Mouse (Mus musculus) liver, postnatal 0 days (tissue): ENCODE results near the gene Elf2. TPM values are rescaled to one million over a fixed set of nuclear protein-coding genes. Genes with fewer than 3 reads are reported as not detected.

Source experiments
- ATAC-seq: fragments of 200-750 bp; cut with Nextera tagmentation; 2 replicates; pipeline ENCODE4 v1.8.0; 2017; ENCODE audit warnings: mild to moderate bottlenecking, moderate library complexity
- DNase-seq: peaks from one replicate; pipeline ENCODE4 v3.0.0-alpha.2; 2016
- H3K27ac ChIP-seq: fragments of 300-500 bp; sonication (generic); 2 replicates; pipeline ENCODE4 v1.5.1; 2014; ENCODE audit warnings: antibody characterized with exemption, moderate library complexity, mild to moderate bottlenecking, low read depth
- H3K27me3 ChIP-seq: fragments of 300-500 bp; sonication (generic); 2 replicates; pipeline ENCODE4 v1.6.1; 2014; ENCODE audit warnings: low read length, control low read depth, mixed read lengths; ENCODE audit not compliant: insufficient read depth
- H3K36me3 ChIP-seq: fragments of 300-500 bp; sonication (generic); replicated peaks from 2 replicates; pipeline ENCODE4 v1.6.1; 2014; ENCODE audit warnings: mild to moderate bottlenecking, control low read depth, low read length, moderate library complexity, mixed read lengths; ENCODE audit not compliant: insufficient read depth
- H3K4me1 ChIP-seq: fragments of 300-500 bp; sonication (generic); 2 replicates; pipeline ENCODE4 v1.6.1; 2014; ENCODE audit warnings: antibody characterized with exemption, mild to moderate bottlenecking, control low read depth; ENCODE audit not compliant: insufficient read depth
- H3K4me2 ChIP-seq: fragments of 300-500 bp; sonication (generic); 2 replicates; pipeline ENCODE4 v1.6.1; 2014; ENCODE audit warnings: low read depth, mild to moderate bottlenecking, low read length, moderate library complexity, mixed read lengths
- H3K4me3 ChIP-seq: fragments of 300-500 bp; sonication (generic); 2 replicates; pipeline ENCODE4 v1.5.1; 2014; ENCODE audit warnings: low read depth, low read length
- H3K9ac ChIP-seq: fragments of 300-500 bp; sonication (generic); replicated peaks from 2 replicates; pipeline ENCODE4 v1.6.1; 2014; ENCODE audit warnings: mild to moderate bottlenecking, moderate library complexity
- H3K9me3 ChIP-seq: fragments of 300-500 bp; sonication (generic); 2 replicates; pipeline ENCODE4 v1.6.1; 2016; ENCODE audit warnings: mild to moderate bottlenecking, control low read depth, low read length, mixed read lengths
- CTCF ChIP-seq: sonication (generic); IDR thresholded peaks from 2 replicates; pipeline ENCODE4 v1.5.1; 2016; ENCODE audit warnings: antibody characterized with exemption, low read depth
- EP300 ChIP-seq: IDR thresholded peaks from 2 replicates; pipeline ENCODE4 v1.6.1; 2016; ENCODE audit warnings: antibody characterized with exemption, low read depth, mild to moderate bottlenecking
- WGBS: fragments of 180-500 bp; shearing (Covaris S2); extraction: QIAGEN DNeasy Blood & Tissue Kit; methylation state at CpG from one replicate; pipeline ENCODE4 v1.1.7; 2014; ENCODE audit not compliant: insufficient replicate concordance; 5-methylcytosine and 5-hydroxymethylcytosine counted together
- polyA plus RNA-seq: library from polyadenylated mRNA; unstranded; fragments of >200 nt; fragmentation: Nextera tagmentation; extraction: Ambion mirVana; gene quantifications from 2 replicates; pipeline ENCODE4 v1.2.1, GENCODE M21; 2015

The Elf2 gene
- polyA plus RNA-seq, 1 experiment from 2014 or later = 22.1 TPM

- Histone ChIP-seq H3K36me3 (peaks cover 8% of the 10 kb centered on the region), H3K9ac (no peak overlapping the region), H3K4me3 (no peak overlapping the region), H3K27me3 (no peaks in the 10 kb centered on the region), H3K9me3 (peaks cover 4% of the 10 kb centered on the region; the same call in 1 of the 2 replicates), H3K4me1 (peaks cover 4% of the 10 kb centered on the region; the same call in 1 of the 2 replicates), H3K27ac (no peak overlapping the region), H3K4me2 (no peak overlapping the region)
- no peak for DNase-seq
- 91% methylated on average over 12 of the region's 12 CpGs for WGBS
- no peak for ATAC-seq
- TF ChIP-seq EP300 (no peak), CTCF (no peak)
These were observed 11.9 kb downstream of the Elf2 start for GRCm38 (mm10) chr3:51328546-51328945.

GRCm38 (mm10) chr3:51327817-51328216, 12.6 kb downstream of the Elf2 start:
- Histone ChIP-seq H3K27ac (no peak overlapping the region), H3K27me3 (no peaks in the 10 kb centered on the region), H3K36me3 (peaks cover 15% of the 10 kb centered on the region), H3K4me1 (no peaks in the 10 kb centered on the region), H3K9ac (no peak overlapping the region), H3K4me3 (no peak overlapping the region), H3K9me3 (peaks cover 4% of the 10 kb centered on the region; the same call in 1 of the 2 replicates), H3K4me2 (no peak overlapping the region)
- no peak for ATAC-seq
- no peak for DNase-seq
- no peak for TF ChIP-seq CTCF
- no peak for TF ChIP-seq EP300
- WGBS = 89% methylated on average over 5 of the region's 5 CpGs

GRCm38 (mm10) chr3:51327429-51327797, 13.1 kb downstream of the Elf2 start:
- WGBS = 92% methylated on average over 5 of the region's 5 CpGs
- ATAC-seq = no peak

GRCm38 (mm10) chr3:51326664-51327428, 13.6 kb downstream of the Elf2 start:
- no peak overlapping the region for H3K4me2 ChIP-seq
- peaks cover 23% of the 10 kb centered on the region for H3K36me3 ChIP-seq
- no peaks in the 10 kb centered on the region for H3K27me3 ChIP-seq
- no peak for DNase-seq
- TF ChIP-seq CTCF (no peak), EP300 (no peak)
- H3K9ac ChIP-seq = no peak overlapping the region
- H3K9me3 ChIP-seq = peaks cover 4% of the 10 kb centered on the region; the same call in 1 of the 2 replicates
- H3K4me1 ChIP-seq = no peaks in the 10 kb centered on the region
- H3K4me3 ChIP-seq = no peak overlapping the region
- ATAC-seq = peak; percentile 44; the same call in 1 of the 2 replicates
- 51% methylated on average over 3 of the region's 3 CpGs for whole genome bisulfite sequencing
- H3K27ac ChIP-seq = 0 out of 2 replicates have a peak overlapping the region, but pooled peaks have one; percentile 30

More at GRCm38 (mm10) chr3:51327429-51327797, 13.1 kb downstream of the Elf2 start:
- no peak overlapping the region for H3K4me3 ChIP-seq
- no peaks in the 10 kb centered on the region for H3K27me3 ChIP-seq
- peaks cover 18% of the 10 kb centered on the region for H3K36me3 ChIP-seq
- H3K4me2 ChIP-seq = no peak overlapping the region
- no peak overlapping the region for H3K27ac ChIP-seq
- peaks cover 4% of the 10 kb centered on the region; the same call in 1 of the 2 replicates for H3K9me3 ChIP-seq
- no peak for DNase-seq
- no peak overlapping the region for H3K9ac ChIP-seq
- H3K4me1 ChIP-seq = no peaks in the 10 kb centered on the region
- no peak for TF ChIP-seq EP300
- TF ChIP-seq CTCF = 0 out of 2 replicates have a peak, but pooled peaks have one; percentile 19

- Histone ChIP-seq H3K4me2 (no peak overlapping the region), H3K4me3 (no peak overlapping the region), H3K9ac (no peak overlapping the region), H3K27me3 (no peaks in the 10 kb centered on the region), H3K36me3 (peaks cover 32% of the 10 kb centered on the region), H3K9me3 (peaks cover 4% of the 10 kb centered on the region; the same call in 1 of the 2 replicates), H3K27ac (no peak overlapping the region), H3K4me1 (no peaks in the 10 kb centered on the region)
- DNase-seq = no peak
- no peak for ATAC-seq
- TF ChIP-seq EP300 = no peak
- TF ChIP-seq CTCF = peak; percentile 36
- WGBS = 85% methylated on average over 1 of the region's 1 CpGs
These were observed 15.0 kb downstream of the Elf2 start for GRCm38 (mm10) chr3:51325475-51325874.

- TF ChIP-seq EP300 = no peak
- no peak overlapping the region for H3K4me2 ChIP-seq
- H3K4me3 ChIP-seq = no peak overlapping the region
- no peaks in the 10 kb centered on the region for H3K4me1 ChIP-seq
- ATAC-seq (no peak), DNase-seq (no peak)
- peaks cover 47% of the 10 kb centered on the region for H3K36me3 ChIP-seq
- no peak overlapping the region for H3K27ac ChIP-seq
- peaks cover 4% of the 10 kb centered on the region; the same call in 1 of the 2 replicates for H3K9me3 ChIP-seq
- no peak overlapping the region for H3K9ac ChIP-seq
- 92% methylated on average over 14 of the region's 14 CpGs for WGBS
- H3K27me3 ChIP-seq = no peaks in the 10 kb centered on the region
These were observed 17.5 kb downstream of the Elf2 start for GRCm38 (mm10) chr3:51323006-51323405.
